Mouse (Mus musculus) adrenal gland (tissue): ENCODE measurements around the gene Defb25.

Experiments
- intact Hi-C: fragments of 180-260 bp; cut with DNase I; formaldehyde crosslinking; loops from one replicate; pipeline ENCODE4 v1.15.1; 2025

Gene Defb25

GRCm38 (mm10) chr2:152580107-152580506 lies 42.7 kb downstream of the Defb25 start, which contains the start of gene Defb19:
Gene Defb19 (minus strand): TSS chr2:152580312.
- intact Hi-C loops, result no loop called here

DNA sequence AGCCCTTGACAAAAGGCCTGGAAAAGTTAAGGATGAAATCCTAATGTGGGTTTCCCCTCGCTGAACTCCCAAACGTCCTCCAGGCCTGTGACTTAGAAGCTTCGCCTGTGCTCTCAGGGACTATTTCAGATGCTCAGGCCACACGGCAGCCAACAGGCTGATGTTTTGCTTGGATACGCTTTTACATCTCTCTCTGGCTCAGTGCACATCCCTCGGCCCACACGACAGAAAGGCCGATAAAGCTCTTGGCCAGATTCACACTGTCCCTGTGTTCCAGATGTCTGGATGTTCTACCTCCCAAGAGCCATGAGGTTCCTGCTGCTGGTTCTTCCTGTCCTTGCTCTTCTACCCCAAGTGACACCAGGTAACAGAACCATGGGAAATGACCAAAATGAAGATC lies 49.4 kb downstream of the Defb25 start:
- intact Hi-C loops, result no loop called here
